Mouse (Mus musculus) forebrain, postnatal 0 days (tissue): Measurements from ENCODE around the gene Nr6a1. TPM values are rescaled to one million over a fixed set of nuclear protein-coding genes. Genes with fewer than 3 reads are reported as not detected.

ENCODE experiments used
- ATAC-seq: fragments of 200-750 bp; cut with Nextera tagmentation; 2 replicates; pipeline ENCODE4 v1.8.0; 2017; ENCODE audit warnings: mild to moderate bottlenecking, moderate library complexity
- DNase-seq: peaks from one replicate; pipeline ENCODE4 v3.0.0-alpha.2; 2015
- H3K27ac ChIP-seq: fragments of 300-500 bp; sonication (generic); 2 replicates; pipeline ENCODE4 v1.5.1; 2014; ENCODE audit warnings: low read depth, mild to moderate bottlenecking, antibody characterized with exemption, low read length, moderate library complexity, mixed read lengths
- H3K27me3 ChIP-seq: fragments of 300-500 bp; sonication (generic); 2 replicates; pipeline ENCODE4 v1.6.1; 2014; ENCODE audit warnings: mild to moderate bottlenecking, low read length, mixed read lengths; ENCODE audit not compliant: insufficient read depth
- H3K36me3 ChIP-seq: fragments of 300-500 bp; sonication (generic); 2 replicates; pipeline ENCODE4 v1.6.1; 2014; ENCODE audit warnings: mild to moderate bottlenecking, moderate library complexity; ENCODE audit not compliant: insufficient read depth
- H3K4me1 ChIP-seq: fragments of 300-500 bp; sonication (generic); 2 replicates; pipeline ENCODE4 v1.6.1; 2014; ENCODE audit warnings: antibody characterized with exemption; ENCODE audit not compliant: insufficient read depth
- H3K4me2 ChIP-seq: fragments of 300-500 bp; sonication (generic); 2 replicates; pipeline ENCODE4 v1.6.1; 2014; ENCODE audit warnings: low read depth, mild to moderate bottlenecking, moderate library complexity
- H3K4me3 ChIP-seq: fragments of 300-500 bp; sonication (generic); 2 replicates; pipeline ENCODE4 v1.5.1; 2014; ENCODE audit warnings: low read depth, low read length, mixed read lengths
- H3K9ac ChIP-seq: fragments of 300-500 bp; sonication (generic); 2 replicates; pipeline ENCODE4 v1.6.1; 2014; ENCODE audit warnings: mild to moderate bottlenecking
- H3K9me3 ChIP-seq: fragments of 300-500 bp; sonication (generic); 2 replicates; pipeline ENCODE4 v1.6.1; 2016; ENCODE audit warnings: low read length
- CTCF ChIP-seq: sonication (generic); IDR thresholded peaks from 2 replicates; pipeline ENCODE4 v1.5.1; 2016; ENCODE audit warnings: antibody characterized with exemption, control low read depth, low read depth
- WGBS: fragments of 180-500 bp; shearing (Covaris S2); extraction: QIAGEN DNeasy Blood & Tissue Kit; methylation state at CpG from one replicate; pipeline ENCODE4 v1.1.7; 2014; 5-methylcytosine and 5-hydroxymethylcytosine counted together
- polyA plus RNA-seq: library from polyadenylated mRNA; unstranded; fragments of >200 nt; fragmentation: Nextera tagmentation; extraction: Ambion mirVana; gene quantifications from 2 replicates; pipeline ENCODE4 v1.2.1, GENCODE M21; 2015
- total RNA-seq: library from RNA; depleted of rRNA; stranded (reverse); fragments of >200 nt; gene quantifications from 2 replicates; pipeline ENCODE4 v1.2.3, GENCODE M21; 2014

Gene Nr6a1
- total and polyA plus RNA-seq, 2 experiments from 2014 or later, result 0.48 to 4.6 TPM

- no peak overlapping the region for H3K4me3 ChIP-seq
- H3K4me2 ChIP-seq, result no peak overlapping the region
- no peaks in the 10 kb centered on the region for H3K27me3 ChIP-seq
- H3K9ac ChIP-seq, result no peak overlapping the region
- WGBS, result 39% methylated on average over 4 of the region's 4 CpGs
- H3K27ac ChIP-seq, result no peak overlapping the region
- no peaks in the 10 kb centered on the region for H3K36me3 ChIP-seq
- TF ChIP-seq CTCF, result no peak
- ATAC-seq, result no peak
- H3K4me1 ChIP-seq, result no peaks in the 10 kb centered on the region
- DNase-seq, result no peak
- H3K9me3 ChIP-seq, result no peaks in the 10 kb centered on the region
Observed at GRCm38 (mm10) chr2:38916947-38917691, 10.4 kb downstream of the Nr6a1 start.

- WGBS, result 15% methylated on average over 4 of the region's 4 CpGs
- no peak for DNase-seq
- no peak overlapping the region for H3K9ac ChIP-seq
Observed at GRCm38 (mm10) chr2:38914965-38915364, 12.5 kb downstream of the Nr6a1 start.

GRCm38 (mm10) chr2:38914517-38914916, 13.0 kb downstream of the Nr6a1 start:
- no peak for TF ChIP-seq CTCF
- H3K4me2 ChIP-seq, result no peak overlapping the region
- no peaks in the 10 kb centered on the region for H3K27me3 ChIP-seq
- no peak overlapping the region for H3K4me3 ChIP-seq
- H3K9ac ChIP-seq, result no peak overlapping the region
- no peak for DNase-seq
- no peak overlapping the region for H3K27ac ChIP-seq
- no peaks in the 10 kb centered on the region for H3K4me1 ChIP-seq
- no peaks in the 10 kb centered on the region for H3K9me3 ChIP-seq
- ATAC-seq, result no peak
- H3K36me3 ChIP-seq, result no peaks in the 10 kb centered on the region
- 39% methylated on average over 1 of the region's 1 CpGs for WGBS

More at GRCm38 (mm10) chr2:38914965-38915364, 12.5 kb downstream of the Nr6a1 start:
- H3K27me3 ChIP-seq, result no peaks in the 10 kb centered on the region
- no peak overlapping the region for H3K4me2 ChIP-seq
- no peaks in the 10 kb centered on the region for H3K9me3 ChIP-seq
- H3K27ac ChIP-seq, result no peak overlapping the region
- H3K36me3 ChIP-seq, result no peaks in the 10 kb centered on the region
- TF ChIP-seq CTCF, result no peak
- no peak for ATAC-seq
- H3K4me3 ChIP-seq, result no peak overlapping the region
- H3K4me1 ChIP-seq, result no peaks in the 10 kb centered on the region

- Histone ChIP-seq H3K4me2 (no peak overlapping the region), H3K4me1 (no peaks in the 10 kb centered on the region), H3K27me3 (no peaks in the 10 kb centered on the region), H3K9ac (no peak overlapping the region), H3K36me3 (no peaks in the 10 kb centered on the region), H3K27ac (no peak overlapping the region), H3K4me3 (no peak overlapping the region), H3K9me3 (no peaks in the 10 kb centered on the region)
- DNase-seq, result no peak
- TF ChIP-seq CTCF, result no peak
- no peak for ATAC-seq
- 67% methylated on average over 1 of the region's 1 CpGs for WGBS
Observed at GRCm38 (mm10) chr2:38908604-38909003, 18.9 kb downstream of the Nr6a1 start.

- no peak overlapping the region for H3K4me3 ChIP-seq
- H3K9ac ChIP-seq, result no peak overlapping the region
- no peak for TF ChIP-seq CTCF
- no peaks in the 10 kb centered on the region for H3K36me3 ChIP-seq
- H3K4me1 ChIP-seq, result no peaks in the 10 kb centered on the region
- no peaks in the 10 kb centered on the region for H3K9me3 ChIP-seq
- 51% methylated on average over 5 of the region's 5 CpGs for WGBS
- ATAC-seq, result peak; percentile 95
- H3K27ac ChIP-seq, result peak overlapping the region; percentile 15; the same call in 1 of the 2 replicates
- peak; percentile 24 for DNase-seq
- no peaks in the 10 kb centered on the region for H3K27me3 ChIP-seq
- no peak overlapping the region for H3K4me2 ChIP-seq
Observed at GRCm38 (mm10) chr2:38906097-38906496, 21.4 kb downstream of the Nr6a1 start.

GRCm38 (mm10) chr2:38904290-38904689, 23.2 kb downstream of the Nr6a1 start:
- Histone ChIP-seq H3K9me3 (no peaks in the 10 kb centered on the region), H3K4me3 (no peak overlapping the region), H3K27me3 (no peaks in the 10 kb centered on the region), H3K4me2 (no peak overlapping the region), H3K4me1 (no peaks in the 10 kb centered on the region), H3K9ac (no peak overlapping the region), H3K36me3 (no peaks in the 10 kb centered on the region), H3K27ac (no peak overlapping the region)
- 89% methylated on average over 1 of the region's 1 CpGs for WGBS
- DNase-seq, result no peak
- no peak for TF ChIP-seq CTCF
- no peak for ATAC-seq

GRCm38 (mm10) chr2:38902866-38903265, 24.6 kb downstream of the Nr6a1 start:
- Histone ChIP-seq H3K27ac (no peak overlapping the region), H3K27me3 (no peaks in the 10 kb centered on the region), H3K4me2 (no peak overlapping the region), H3K36me3 (no peaks in the 10 kb centered on the region), H3K9ac (no peak overlapping the region), H3K4me3 (no peak overlapping the region), H3K4me1 (no peaks in the 10 kb centered on the region), H3K9me3 (no peaks in the 10 kb centered on the region)
- no peak for ATAC-seq
- no peak for TF ChIP-seq CTCF
- no peak for DNase-seq
